ENCODE assay signal across 8 mouse cellular contexts in genomic region chr3:97311998-97312397, GRCm38 (mm10). TPM values are rescaled to one million over a fixed set of nuclear protein-coding genes. Genes with fewer than 3 reads are reported as not detected.
A peak's percentile ranks its signal among the peaks of the same experiment; 100 is the strongest.
DNase-seq lines count a peak whose midpoint lies in the region; ATAC-seq and TF ChIP-seq lines count a peak whose summit lies in the region.

No protein-coding gene starts in this region.

- peak overlapping the region; percentile 47; the same call in 1 of the 2 replicates for H3K9ac ChIP-seq in limb, embryonic 14.5 days (ENCODE audit: low read depth, low read length, severe bottlenecking)
- peak overlapping the region; percentile 42 for H3K9ac ChIP-seq in neural tube, embryonic 11.5 days (ENCODE audit: low read length)

- 0 out of 2 replicates have a peak, but pooled peaks cover 5% of the 10 kb centered on the region for H3K9me3 ChIP-seq in limb, embryonic 14.5 days (ENCODE audit: control insufficient read depth, low read length)
- H3K9me3 ChIP-seq in neural tube, embryonic 11.5 days (ENCODE audit: control insufficient read depth, low read length) = 0 out of 2 replicates have a peak, but pooled peaks cover 3% of the 10 kb centered on the region

- H3K4me2 ChIP-seq in limb, embryonic 14.5 days (replicated peaks; ENCODE audit: low read depth, low read length, severe bottlenecking) = peak overlapping the region; percentile 44
- peak overlapping the region; percentile 45 for H3K4me2 ChIP-seq in neural tube, embryonic 11.5 days (ENCODE audit: low read depth)

- no peak for TF ChIP-seq CTCF in embryonic fibroblast, embryonic 13.5 days (IDR thresholded peaks at IDR 0.05; ENCODE audit: borderline replicate concordance, insufficient read depth, low read length)

- DNase-seq in adrenal gland, postnatal 10 days = peak; percentile 85
- peak; percentile 28 for DNase-seq in heart, adult 8-10 months (ENCODE audit: low spot score)
- DNase-seq in kidney, adult 8-10 months = peak; percentile 47 to 72
- peak; percentile 74 for DNase-seq in limb, embryonic 14.5 days (ENCODE audit: low spot score)
- DNase-seq in neural tube, embryonic 11.5 days (ENCODE audit: low spot score) = peak; percentile 65
- DNase-seq in urinary bladder, postnatal 25 days (ENCODE audit: low spot score) = peak; percentile 43
- DNase-seq in c-Kit-positive CD71-positive TER-119-positive erythroid progenitor cells, embryonic 14.5 days (ENCODE audit: low spot score) = no peak

- H3K27me3 ChIP-seq in limb, embryonic 14.5 days (ENCODE audit: control insufficient read depth, insufficient read depth, low read length) = no peaks in the 10 kb centered on the region
- no peaks in the 10 kb centered on the region for H3K27me3 ChIP-seq in neural tube, embryonic 11.5 days (ENCODE audit: control insufficient read depth, insufficient read depth, low read length)

- no peaks in the 10 kb centered on the region for H3K36me3 ChIP-seq in limb, embryonic 14.5 days (ENCODE audit: control insufficient read depth, insufficient read depth, low read length)
- H3K36me3 ChIP-seq in neural tube, embryonic 11.5 days (ENCODE audit: control insufficient read depth, insufficient read depth, low read length) = no peaks in the 10 kb centered on the region

- ATAC-seq in limb, embryonic 14.5 days (ENCODE audit: low FRiP score, low read depth) = peak; percentile 68
- ATAC-seq in neural tube, embryonic 11.5 days (ENCODE audit: insufficient read depth, low FRiP score, low TSS enrichment) = peak; percentile 59; the same call in 1 of the 2 replicates

- H3K4me1 ChIP-seq in embryonic fibroblast, embryonic 13.5 days (ENCODE audit: control insufficient read depth, insufficient read depth, low read length) = no peaks in the 10 kb centered on the region
- 0 out of 2 replicates have a peak, but pooled peaks cover 10% of the 10 kb centered on the region for H3K4me1 ChIP-seq in limb, embryonic 14.5 days (ENCODE audit: control insufficient read depth, insufficient read depth, low read length)
- no peaks in the 10 kb centered on the region for H3K4me1 ChIP-seq in neural tube, embryonic 11.5 days (ENCODE audit: control insufficient read depth, insufficient read depth, low read length)

- H3K27ac ChIP-seq in embryonic fibroblast, embryonic 13.5 days (ENCODE audit: insufficient read depth, low read length) = no peak overlapping the region
- H3K27ac ChIP-seq in limb, embryonic 14.5 days (replicated peaks; ENCODE audit: low read depth, low read length) = peak overlapping the region; percentile 56; the same call in 1 of the 2 replicates
- H3K27ac ChIP-seq in neural tube, embryonic 11.5 days (ENCODE audit: low read depth, low read length) = no peak overlapping the region

- TF ChIP-seq POLR2A in embryonic fibroblast, embryonic 13.5 days (IDR thresholded peaks at IDR 0.05; ENCODE audit: low read depth, low read length) = no peak; the same call in 1 of the 2 replicates
- no peak for TF ChIP-seq POLR2A in limb, embryonic 14.5 days (IDR thresholded peaks at IDR 0.05; ENCODE audit: borderline replicate concordance, extremely low read depth, insufficient read depth, insufficient read length)

- peak overlapping the region; percentile 28; the same call in 1 of the 2 replicates for H3K4me3 ChIP-seq in embryonic fibroblast, embryonic 13.5 days (ENCODE audit: insufficient read depth, low read length)
- peak overlapping the region; percentile 19 for H3K4me3 ChIP-seq in limb, embryonic 14.5 days (replicated peaks; ENCODE audit: low read length)
- peak overlapping the region; percentile 19; the same call in 1 of the 2 replicates for H3K4me3 ChIP-seq in neural tube, embryonic 11.5 days (ENCODE audit: low read depth, low read length)

- 9% methylated on average over 21 of the region's 21 CpGs for WGBS in limb, embryonic 14.5 days
- 20% methylated on average over 21 of the region's 21 CpGs for WGBS in neural tube, embryonic 11.5 days

RNA-seq across cellular contexts. Expression of gene Bcl9, which starts 14.3 kb away (rescaled TPM):
- 10 to 100 TPM; 13.8 to 19.1 TPM for total RNA-seq in adrenal gland, postnatal 10 days (2021)
- 32.2 and 36.8 TPM in 2 replicates for polyA plus RNA-seq in embryonic fibroblast, embryonic 13.5 days (2011; ENCODE audit: insufficient read length, low read depth, missing spikeins)
- 10 to 100 TPM; 16.8 to 26.1 (median 24.4) TPM for total RNA-seq in heart, adult 8-10 months (2022)
- 47.6 and 57.0 TPM in 2 replicates for polyA plus RNA-seq in limb, embryonic 14.5 days (2012; rRNA removed)
- 54.3 and 60.3 TPM in 2 replicates for polyA plus RNA-seq in limb, embryonic 14.5 days (2014; fragmentation: Nextera tagmentation; extraction: Ambion mirVana)
- 61.9 and 65.4 TPM in 2 replicates for polyA plus RNA-seq in neural tube, embryonic 11.5 days (2014; fragmentation: Nextera tagmentation; extraction: Ambion mirVana)
